Mouse (Mus musculus): ENCODE data around the gene Atp8b4.

DNA sequence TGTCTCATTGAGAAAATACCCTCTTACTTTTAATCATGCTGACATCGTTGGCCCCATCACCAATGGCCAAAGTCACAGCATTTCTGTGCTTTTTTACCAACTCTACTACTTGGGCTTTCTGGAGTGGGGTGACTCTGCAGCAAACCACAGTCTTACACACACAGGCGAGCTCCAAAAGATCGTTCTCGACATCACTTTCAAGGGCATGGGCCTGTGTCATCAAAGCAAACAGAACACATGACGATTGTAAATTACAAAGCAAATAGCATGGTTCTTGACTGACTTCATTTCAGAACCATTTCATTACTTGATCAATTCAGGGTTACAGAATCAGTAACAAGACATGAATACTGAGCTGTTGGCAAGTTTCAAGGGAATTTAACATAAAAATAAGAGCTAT is 141.7 kb downstream of the Atp8b4 start:
- TF ChIP-seq CTCF (IDR thresholded peaks at IDR 0.05; ENCODE audit: insufficient read depth, low read depth, low read length) (no peak), POLR2A (IDR thresholded peaks at IDR 0.05; ENCODE audit: insufficient read depth, low read depth, low read length) (no peak)
